Mouse (Mus musculus) CD4-positive, CD25-positive, alpha-beta regulatory T cell, adult 2 months (primary cell): Measurements from ENCODE around the gene Car12.

Experiments used
- DNase-seq: peaks from one replicate; pipeline ENCODE4 v3.0.0-alpha.2; 2012; ENCODE audit warnings: low read depth, low spot score

Car12 gene

GRCm38 (mm10) chr9:66713135-66714021, at the start of gene Car12:
Gene Car12 (plus strand): TSS chr9:66713686.
- DNase-seq, result peak; percentile 82

GRCm38 (mm10) chr9:66663764-66664163, 49.7 kb upstream of the Car12 start:
- no peak for DNase-seq

DNA sequence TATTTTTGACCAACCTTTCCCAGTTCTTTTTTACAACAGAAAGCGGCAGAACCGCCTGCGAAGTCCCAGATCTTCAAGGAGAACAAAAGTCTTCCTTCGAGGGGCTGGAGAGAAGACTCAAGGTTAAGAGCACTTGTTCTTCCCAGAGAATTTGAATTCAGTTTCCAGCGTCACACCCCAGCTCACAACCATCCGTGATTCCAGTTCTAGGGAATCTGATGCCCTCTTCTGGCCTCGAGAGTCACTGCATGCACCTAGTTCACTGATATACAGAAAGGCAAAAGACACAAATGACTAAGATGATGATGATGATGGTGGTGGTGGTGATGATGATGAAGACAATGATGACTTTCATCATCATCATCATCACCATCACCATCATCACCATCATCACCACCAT, 48.9 kb upstream of the Car12 start:
- DNase-seq, result no peak

- DNase-seq, result no peak
Measured at GRCm38 (mm10) chr9:66666153-66666552, 47.3 kb upstream of the Car12 start.

DNA sequence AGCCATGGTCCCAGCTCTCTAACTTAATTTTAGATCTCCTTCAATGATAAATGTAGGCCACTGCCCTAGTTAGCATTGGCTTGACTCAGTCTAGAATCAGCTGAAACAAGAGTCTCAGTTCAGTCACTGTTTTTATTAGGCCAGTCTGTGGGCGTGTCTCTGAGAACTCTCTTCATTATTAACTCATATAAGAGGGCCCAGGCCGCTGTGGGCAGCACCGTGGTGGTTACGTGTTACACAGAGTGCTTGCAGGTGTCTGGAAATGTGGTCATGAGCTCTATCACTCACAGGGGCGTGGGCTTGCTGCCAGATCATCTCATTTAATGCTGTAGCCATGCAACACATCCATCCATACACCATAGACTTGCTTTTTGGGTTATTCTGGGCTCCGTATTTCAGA, 46.4 kb upstream of the Car12 start:
- DNase-seq, result no peak

DNA sequence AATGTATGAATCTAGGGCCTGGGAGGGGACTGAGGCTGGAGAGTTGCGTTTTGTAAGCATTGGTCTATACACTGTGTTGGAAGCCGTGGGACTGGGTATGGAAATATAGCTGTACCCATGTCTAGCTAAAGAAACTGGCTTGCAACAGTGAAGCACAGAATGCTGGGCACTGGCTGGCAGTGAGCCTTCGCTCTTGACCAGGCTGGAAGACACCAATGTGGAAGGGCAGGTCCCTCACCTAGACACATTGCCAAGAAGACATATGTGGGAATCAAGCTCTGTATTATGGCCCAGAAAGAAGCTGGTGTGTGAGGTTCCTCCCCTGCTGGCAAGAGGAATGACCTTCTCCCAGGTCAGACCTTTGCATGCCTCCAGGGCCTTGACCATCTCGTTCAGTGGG, 45.6 kb upstream of the Car12 start:
- DNase-seq, result no peak

DNA sequence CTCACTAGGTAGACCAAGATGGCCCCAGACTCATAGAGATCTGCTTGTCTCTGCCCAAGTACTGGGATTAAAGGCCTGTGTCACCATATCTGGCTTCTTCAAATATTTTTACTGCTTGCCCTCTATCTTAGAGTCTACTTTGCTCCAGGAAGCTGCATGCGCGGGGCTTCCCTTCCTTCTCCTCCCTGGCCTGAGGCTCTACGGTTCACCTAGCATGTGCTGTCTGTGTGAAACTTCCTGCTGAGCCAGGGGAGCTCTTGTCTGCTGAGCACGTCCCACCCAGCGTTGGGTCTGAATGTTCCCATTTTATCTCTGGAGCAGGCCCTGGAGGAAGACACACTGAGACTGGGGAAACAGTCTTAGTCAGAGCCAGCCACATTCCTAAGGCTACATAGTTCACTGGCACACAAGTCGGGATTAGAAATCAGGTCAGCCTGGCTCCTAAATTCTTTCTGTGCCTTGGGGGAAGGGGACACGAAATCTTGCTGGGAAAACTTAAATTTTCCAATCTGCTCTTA, 43.9 kb upstream of the Car12 start:
- no peak for DNase-seq

DNA sequence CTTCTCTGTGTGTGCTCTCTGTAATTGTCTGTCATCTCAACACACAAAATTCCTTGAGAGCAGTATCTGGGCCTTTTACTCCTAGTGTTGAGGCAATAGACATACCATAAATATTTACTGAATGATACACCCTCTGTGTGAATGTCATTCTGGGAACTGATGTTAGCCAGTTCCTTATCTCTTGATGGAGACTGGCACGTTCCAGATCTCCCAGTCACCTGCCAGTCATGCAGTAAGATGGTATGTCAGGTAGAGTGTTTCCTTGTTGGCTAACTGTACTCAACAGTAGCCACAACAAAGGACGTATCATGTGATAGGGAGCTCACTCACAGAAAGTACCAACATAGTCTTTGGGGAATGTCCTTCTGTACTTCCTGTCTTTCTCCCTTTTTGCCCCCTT, 39.7 kb upstream of the Car12 start:
- DNase-seq, result no peak

DNA sequence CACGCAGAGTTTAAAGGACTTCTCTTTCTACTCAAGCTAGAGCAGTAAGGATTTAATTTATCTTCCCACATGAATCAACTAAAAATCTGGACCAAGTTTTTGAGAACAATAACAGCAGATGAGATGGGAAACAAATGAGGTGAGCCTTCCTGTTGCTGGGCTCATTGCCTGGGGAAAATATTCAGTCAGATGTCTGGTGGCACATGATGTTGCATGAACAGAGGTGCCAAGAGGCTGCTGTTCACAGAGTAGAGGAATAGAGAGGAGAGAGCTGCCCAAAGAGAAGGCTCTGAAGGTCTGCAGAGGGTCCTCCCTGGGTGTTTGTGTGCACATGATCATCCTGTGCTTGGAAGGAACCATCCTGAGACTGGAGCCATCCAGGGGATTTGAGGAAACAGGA, 37.9 kb upstream of the Car12 start:
- DNase-seq, result no peak

DNA sequence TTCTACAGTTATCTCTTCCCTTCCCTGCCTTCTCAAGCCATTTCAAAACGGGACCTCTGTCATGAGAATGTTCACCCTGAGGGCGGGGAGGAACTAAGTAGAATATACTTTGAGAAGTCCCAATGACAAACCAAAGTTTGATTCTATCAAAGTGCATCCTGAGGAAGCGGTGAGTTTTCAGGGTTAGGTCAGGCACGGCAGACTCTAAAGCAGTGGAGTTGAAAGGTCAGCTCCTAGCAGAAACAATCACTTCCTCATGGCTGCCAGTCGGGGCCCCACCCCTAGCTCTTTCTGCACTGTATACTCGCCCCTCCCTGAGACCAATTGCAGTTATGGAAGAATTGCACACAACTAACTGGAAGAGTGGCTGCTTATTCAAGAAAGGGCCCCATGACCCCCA, 33.4 kb upstream of the Car12 start:
- DNase-seq, result peak; percentile 60

GRCm38 (mm10) chr9:66682822-66683221, 30.7 kb upstream of the Car12 start:
- peak; percentile 31 for DNase-seq

DNA sequence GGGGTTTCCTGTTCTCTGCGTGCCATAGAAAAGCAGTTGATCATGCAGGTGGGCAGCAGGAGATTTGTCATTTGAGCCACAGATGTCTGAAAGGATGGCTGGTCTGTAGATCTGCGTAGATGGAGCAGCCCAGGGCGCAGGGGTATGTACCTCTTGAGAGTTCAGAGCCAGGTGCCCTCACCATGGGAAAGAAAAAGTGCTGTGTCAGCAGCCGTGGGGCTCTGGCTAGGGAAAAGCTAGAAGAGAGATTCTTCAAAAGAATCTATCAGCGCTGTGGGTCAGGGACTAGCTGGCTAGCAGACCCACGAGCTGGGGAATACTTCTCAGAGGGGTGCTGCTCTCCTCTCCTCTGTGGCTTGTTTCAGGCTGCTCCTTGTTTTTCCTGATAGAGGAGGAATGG, 27.8 kb upstream of the Car12 start:
- DNase-seq, result no peak

DNA sequence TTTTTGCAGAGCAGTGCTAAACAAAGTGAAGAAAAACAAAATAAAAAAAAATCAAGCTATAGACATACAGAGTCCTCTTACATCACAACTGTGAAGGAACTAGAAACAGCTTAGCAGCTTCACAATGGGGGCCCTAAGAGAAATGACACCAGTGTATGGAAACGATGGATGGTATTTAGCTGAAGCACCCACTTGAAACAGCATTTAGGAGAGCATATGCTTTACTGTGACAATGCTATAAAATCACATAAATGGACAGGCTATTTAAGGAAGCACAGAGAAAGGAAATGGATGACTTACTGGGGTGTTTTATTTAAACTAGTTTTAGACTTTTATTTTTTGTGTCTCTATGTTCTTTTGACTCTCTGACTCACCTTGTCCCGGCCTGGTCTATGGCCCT, 25.8 kb upstream of the Car12 start:
- DNase-seq, result no peak

DNA sequence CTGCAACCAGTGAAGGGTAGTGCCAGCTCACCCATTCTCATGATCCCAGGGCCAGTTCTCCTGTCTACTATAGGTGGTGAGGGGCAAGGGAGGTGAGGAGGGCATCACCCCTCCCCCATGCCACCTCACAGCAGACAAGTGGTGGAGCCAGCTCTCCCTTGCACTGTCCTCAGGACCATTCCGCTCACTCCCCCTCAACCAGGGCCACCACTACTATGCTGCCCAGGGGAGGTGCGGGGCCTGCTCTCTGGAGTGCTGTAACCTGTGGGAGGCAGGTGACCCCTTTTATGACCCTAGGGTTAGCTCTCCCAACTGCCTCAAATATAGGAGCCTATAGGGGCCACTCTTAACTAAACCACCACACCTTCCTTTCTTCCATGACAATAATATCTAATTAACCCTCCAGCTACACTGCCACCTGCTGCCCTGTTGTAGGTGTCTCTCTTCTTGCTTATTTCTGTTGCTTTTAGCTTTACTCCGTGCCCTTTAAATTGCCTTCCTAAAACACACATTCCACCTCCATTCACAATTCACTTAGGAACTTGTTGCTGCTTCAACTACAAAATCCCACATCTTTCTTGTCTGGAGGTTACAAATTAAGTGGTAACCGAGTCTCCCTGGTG, 21.7 kb upstream of the Car12 start:
- peak; percentile 64 for DNase-seq

DNA sequence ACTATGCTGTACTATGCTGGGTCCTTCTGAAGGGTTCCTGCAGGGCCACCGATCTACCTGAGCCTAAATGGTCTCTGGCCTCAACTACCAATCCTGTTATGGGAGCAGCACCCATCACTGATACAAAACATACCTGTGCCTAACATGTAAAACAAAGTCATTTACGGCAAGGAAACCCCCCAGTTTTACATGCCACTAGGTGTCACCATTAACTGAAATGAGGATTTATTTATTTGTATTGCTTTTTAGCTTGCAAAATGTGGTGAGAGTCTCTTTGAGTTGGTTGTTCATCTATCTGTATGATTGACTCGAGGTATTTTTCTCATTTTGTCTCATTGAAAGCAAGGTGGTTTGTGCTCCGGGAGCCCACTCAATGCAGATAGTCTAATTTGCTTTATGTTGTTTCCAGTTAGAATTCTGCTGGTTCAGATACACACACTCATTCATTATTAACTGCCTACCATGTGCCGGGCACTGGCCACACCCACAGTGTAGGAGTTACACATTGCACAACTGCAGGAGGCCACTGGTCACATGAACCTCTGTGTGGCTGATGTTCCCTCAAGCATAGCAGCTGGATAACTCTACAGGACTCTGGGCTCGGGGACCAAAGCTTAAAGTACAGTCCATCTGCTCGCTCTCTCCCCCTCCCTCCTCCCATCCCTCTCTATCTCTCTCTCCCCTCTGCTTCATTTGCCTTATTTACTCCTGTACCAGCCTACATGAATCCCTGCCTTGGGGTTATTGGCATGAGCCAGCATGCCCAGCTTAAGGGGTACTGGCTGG, 15.9 kb upstream of the Car12 start:
- DNase-seq, result no peak

DNA sequence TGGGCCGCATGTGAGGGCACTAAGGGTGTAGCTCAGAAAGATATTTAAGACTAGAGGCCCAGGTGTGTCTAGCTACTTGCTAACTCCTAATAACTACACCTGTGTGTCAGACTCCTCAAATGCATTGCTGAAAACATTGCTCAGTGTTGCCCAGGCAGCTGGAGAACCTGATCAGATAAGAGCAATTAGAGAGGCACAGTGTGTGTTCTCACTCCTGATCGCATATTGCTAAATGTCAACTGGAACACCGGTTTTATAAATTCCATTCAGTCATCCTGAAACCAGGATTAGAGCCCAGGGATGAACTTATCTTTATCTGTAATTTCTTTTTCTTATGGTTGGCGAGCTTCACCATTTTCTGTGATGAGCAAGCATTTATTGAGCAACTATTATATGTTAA, 13.7 kb upstream of the Car12 start:
- no peak for DNase-seq

GRCm38 (mm10) chr9:66703002-66703401, 10.5 kb upstream of the Car12 start:
- no peak for DNase-seq

GRCm38 (mm10) chr9:66705354-66705753, 8.1 kb upstream of the Car12 start:
- peak; percentile 58 for DNase-seq

- peak; percentile 90 for DNase-seq
Measured at GRCm38 (mm10) chr9:66705766-66706165, 7.7 kb upstream of the Car12 start.

DNA sequence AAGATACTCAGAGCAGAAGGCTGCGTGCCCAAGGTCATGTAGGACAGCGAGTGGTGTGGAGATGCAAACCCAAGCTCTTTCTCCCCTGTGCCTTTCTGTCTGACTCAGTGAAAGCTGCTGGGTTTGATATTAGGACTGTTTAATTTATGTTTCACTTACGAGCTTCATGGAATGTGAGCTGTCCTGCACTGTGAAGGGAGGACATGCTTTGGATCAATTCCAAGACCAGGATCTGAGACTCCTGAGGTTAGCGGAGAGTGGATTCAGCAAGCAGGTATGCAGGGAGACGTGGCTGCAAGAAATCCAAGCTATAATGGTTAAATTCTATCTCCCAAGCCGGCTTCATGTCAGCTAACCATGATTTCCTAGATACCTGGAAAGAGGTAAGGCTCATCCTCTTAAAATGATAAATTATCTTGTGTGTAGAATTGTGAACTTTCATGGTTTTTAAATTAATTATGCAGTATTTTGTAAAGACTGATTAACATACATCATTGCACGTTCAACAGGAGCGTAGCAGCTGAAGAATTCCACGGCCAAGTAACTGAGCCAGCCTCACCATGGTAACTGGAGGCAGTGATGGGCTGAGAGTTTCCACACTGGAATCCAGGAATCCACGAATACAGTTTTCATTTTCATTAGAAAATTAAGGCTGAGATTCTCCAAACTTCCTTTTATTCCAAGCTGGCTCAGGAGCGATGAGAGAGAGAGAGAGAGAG, 5.3 kb upstream of the Car12 start:
- DNase-seq, result no peak

- DNase-seq, result no peak
Measured at GRCm38 (mm10) chr9:66708816-66709555, 4.5 kb upstream of the Car12 start.
